Mouse (Mus musculus) Patski (cell line): ENCODE results near the gene Nsmf. TPM values are rescaled to one million over a fixed set of nuclear protein-coding genes. Genes with fewer than 3 reads are reported as not detected.
A peak's percentile ranks its signal among the peaks of the same experiment; 100 is the strongest.

Source experiments
- ATAC-seq: fragments of 100-300 bp; one replicate; pipeline ENCODE4 v1.8.0; 2021
- CTCF ChIA-PET: fragments of 350-600 bp; sonication (Branson Sonifier 250); formaldehyde crosslinking; loops from one replicate; lab custom pipeline; 2022; ENCODE audit warnings: inconsistent platforms; lab: Charles Lee
- POLR2A ChIA-PET: fragments of 350-600 bp; sonication (Branson Sonifier 250); formaldehyde crosslinking; loops from one replicate; lab custom pipeline; 2022; ENCODE audit warnings: antibody characterized with exemption, inconsistent platforms; lab: Charles Lee
- DNase-seq: peaks from one replicate; pipeline ENCODE4 v3.0.0-alpha.2; 2011; ENCODE audit warnings: low read depth, low spot score
- H3K27me3 ChIP-seq: fragments of 371-371 bp; one replicate; pipeline ENCODE4 v1.5.1; 2021
- CTCF ChIP-seq: fragments of 100-300 bp; IDR thresholded peaks from one replicate; pipeline ENCODE4 v1.5.1; 2021
- in situ Hi-C: fragments of 300-500 bp; cut with MboI; formaldehyde crosslinking; loops from 3 replicates; pipeline ENCODE4 v1.11.1; 2018; ENCODE audit warnings: low pct_unique_long_range_greater_than_20kb, mixed read lengths
- polyA plus RNA-seq: library from polyadenylated mRNA; unstranded; gene quantifications from one replicate; pipeline ENCODE4 v1.2.3, GENCODE M21; 2021

Nsmf gene
- polyA plus RNA-seq, 1 experiment from 2014 or later = 120 TPM

GRCm38 (mm10) chr2:25083697-25084096, 29.5 kb downstream of the Nsmf start:
- in situ Hi-C loops = no loop called here
- ChIA-PET POLR2A (no interaction called here), CTCF (no interaction called here)
- H3K27me3 ChIP-seq = peaks cover 8% of the 10 kb centered on the region
- no peak for TF ChIP-seq CTCF
- no peak for DNase-seq
- no peak for ATAC-seq

DNA sequence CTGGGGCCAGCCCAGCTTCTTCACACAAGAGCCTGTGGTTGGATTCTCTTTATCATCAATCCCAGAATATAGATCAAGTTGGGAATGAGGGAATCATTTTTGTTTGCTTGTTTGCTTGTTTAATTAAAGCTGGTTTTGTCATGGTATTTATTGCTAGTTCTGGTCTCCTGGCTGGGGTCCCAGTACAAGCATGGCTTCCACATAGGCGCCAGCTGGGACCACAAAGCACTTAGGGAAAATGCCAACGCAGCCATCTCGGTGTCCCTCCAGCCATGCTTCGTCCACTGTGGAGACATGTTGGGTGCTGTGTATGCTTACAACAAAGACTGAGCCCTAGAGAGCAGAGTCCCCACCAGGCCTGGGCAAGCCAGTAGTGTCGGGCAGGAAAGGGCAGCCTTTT, 31.4 kb downstream of the Nsmf start:
- peaks cover 8% of the 10 kb centered on the region for H3K27me3 ChIP-seq
- DNase-seq (no peak), ATAC-seq (no peak)
- no peak for TF ChIP-seq CTCF
- in situ Hi-C loops = no loop called here
- ChIA-PET POLR2A (no interaction called here), CTCF (interaction anchor here (1.1 kb wide), 1 partner anchor 38 kb away, joined by 3 read pairs; no protein-coding TSS in a partner anchor)

DNA sequence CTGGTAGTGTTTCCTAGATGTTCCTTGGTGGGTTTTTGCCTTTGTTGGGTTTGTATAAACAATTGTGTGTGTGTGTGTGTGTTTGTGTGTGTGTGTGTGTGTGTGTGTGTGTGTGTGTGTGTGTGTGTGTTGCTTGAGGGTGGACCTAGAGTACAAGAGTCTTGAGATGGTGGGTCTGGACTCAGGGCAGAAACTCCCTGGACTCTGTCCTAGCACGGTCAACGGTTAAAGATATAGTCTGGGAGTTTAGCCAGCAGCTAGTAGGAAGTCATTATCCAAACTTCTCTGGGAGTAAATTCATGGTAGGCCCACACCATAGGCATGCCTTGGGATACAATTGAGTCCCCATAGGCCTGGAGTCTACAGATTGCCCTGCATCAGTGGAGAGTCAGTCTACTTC, 33.7 kb downstream of the Nsmf start:
- in situ Hi-C loops = no loop called here
- TF ChIP-seq CTCF = no peak
- ChIA-PET CTCF (interaction anchor here (1.6 kb wide), 1 partner anchor 8 kb away, joined by 4 read pairs; no protein-coding TSS in a partner anchor), POLR2A (no interaction called here)
- ATAC-seq (no peak), DNase-seq (no peak)
- H3K27me3 ChIP-seq = peaks cover 15% of the 10 kb centered on the region

GRCm38 (mm10) chr2:25088636-25089035, 34.5 kb downstream of the Nsmf start:
- DNase-seq (no peak), ATAC-seq (no peak)
- ChIA-PET POLR2A (no interaction called here), CTCF (no interaction called here)
- in situ Hi-C loops = no loop called here
- peaks cover 14% of the 10 kb centered on the region for H3K27me3 ChIP-seq
- no peak for TF ChIP-seq CTCF

DNA sequence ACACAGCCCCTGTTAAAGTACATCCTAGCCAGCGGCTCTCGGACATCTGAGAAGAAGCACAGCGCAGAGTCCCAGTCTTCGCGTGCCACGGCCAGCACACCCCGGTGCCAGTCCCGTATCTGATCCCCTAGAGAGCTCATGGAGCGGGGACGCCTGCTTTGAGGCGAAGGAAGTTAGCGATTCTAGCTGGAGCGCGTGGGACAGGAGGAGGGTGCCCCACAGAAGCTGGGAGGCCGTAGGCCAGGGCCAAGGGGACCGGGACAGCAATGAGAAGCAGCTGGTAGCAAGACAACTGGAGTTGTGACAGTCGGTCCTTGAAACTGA, 40.6 kb downstream of the Nsmf start:
- in situ Hi-C loops = no loop called here
- CTCF ChIA-PET = no interaction called here
- POLR2A ChIA-PET = no interaction called here
- H3K27me3 ChIP-seq = peaks cover 23% of the 10 kb centered on the region
- ATAC-seq = no peak
- DNase-seq = no peak
- TF ChIP-seq CTCF = no peak

DNA sequence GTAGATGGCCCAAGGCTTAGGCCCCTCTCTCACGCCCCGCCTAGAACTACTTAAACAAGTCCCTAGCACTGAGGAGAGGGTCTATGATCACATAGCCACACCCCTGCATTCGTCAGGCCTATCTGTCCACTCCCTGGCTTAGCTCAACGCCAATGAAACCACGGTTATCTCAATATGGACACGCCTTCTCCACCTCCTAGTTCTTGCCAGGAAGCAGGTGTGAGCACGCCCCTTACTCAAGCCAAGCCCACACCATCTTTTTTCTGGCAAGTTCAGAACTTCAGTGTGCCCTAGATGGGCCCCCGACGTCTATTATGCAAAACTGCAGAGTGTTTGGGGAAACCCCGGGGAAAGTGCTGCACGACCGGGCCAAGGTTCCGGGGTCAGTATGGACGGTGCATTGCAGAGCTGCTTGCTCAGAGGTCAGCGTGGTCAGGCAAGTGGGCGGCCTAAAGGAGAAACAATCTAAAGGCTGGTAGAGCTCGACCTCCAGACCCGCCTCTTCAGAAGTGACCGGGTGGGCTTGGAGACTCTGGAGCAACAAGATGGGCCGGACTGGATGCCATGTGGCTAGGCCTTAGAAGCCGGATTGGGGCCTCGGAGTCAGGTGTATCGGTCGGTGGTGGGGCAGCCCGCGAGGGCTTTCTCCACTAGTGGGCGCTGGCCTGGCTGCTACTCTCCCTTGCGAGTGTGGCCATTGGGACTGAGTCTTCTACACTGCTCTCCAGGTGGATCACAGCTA, 41.1 kb downstream of the Nsmf start, which contains the start of gene Noxa1:
TSS of gene Noxa1 (minus strand) at position 41 of the 742 bp plus-strand sequence.
- in situ Hi-C loops = no loop called here
- POLR2A ChIA-PET = no interaction called here
- peaks cover 23% of the 10 kb centered on the region for H3K27me3 ChIP-seq
- TF ChIP-seq CTCF = no peak
- ATAC-seq = no peak
- CTCF ChIA-PET = interaction anchor here (1.1 kb wide), 1 partner anchor 8 kb away, joined by 4 read pairs; no protein-coding TSS in a partner anchor
- DNase-seq = no peak

GRCm38 (mm10) chr2:25098005-25098615, 44.0 kb downstream of the Nsmf start:
- in situ Hi-C loops = no loop called here
- H3K27me3 ChIP-seq = peaks cover 20% of the 10 kb centered on the region
- no peak for DNase-seq
- CTCF ChIA-PET = no interaction called here
- TF ChIP-seq CTCF = no peak
- no peak for ATAC-seq
- POLR2A ChIA-PET = no interaction called here

- ChIA-PET CTCF (interaction anchor here (1.1 kb wide), 1 partner anchor 57 kb away, joined by 4 read pairs; no protein-coding TSS in a partner anchor), POLR2A (no interaction called here)
- ATAC-seq = no peak
- peaks cover 16% of the 10 kb centered on the region for H3K27me3 ChIP-seq
- DNase-seq = no peak
- TF ChIP-seq CTCF = peak; percentile 70
- in situ Hi-C loops = no loop called here
Observed at GRCm38 (mm10) chr2:25098956-25099355, 44.8 kb downstream of the Nsmf start.

GRCm38 (mm10) chr2:25099703-25100102, 45.5 kb downstream of the Nsmf start:
- DNase-seq (no peak), ATAC-seq (no peak)
- TF ChIP-seq CTCF = no peak
- POLR2A ChIA-PET = no interaction called here
- in situ Hi-C loops = no loop called here
- peaks cover 12% of the 10 kb centered on the region for H3K27me3 ChIP-seq
- CTCF ChIA-PET = interaction anchor here (1.0 to 1.1 kb wide), 2 partner anchors 9 to 56 kb away, joined by 3 to 4 read pairs; no protein-coding TSS in a partner anchor

GRCm38 (mm10) chr2:25104122-25104521, 50.0 kb downstream of the Nsmf start:
- DNase-seq = no peak
- CTCF ChIA-PET = no interaction called here
- POLR2A ChIA-PET = no interaction called here
- H3K27me3 ChIP-seq = peaks cover 12% of the 10 kb centered on the region
- ATAC-seq = no peak
- in situ Hi-C loops = no loop called here
- no peak for TF ChIP-seq CTCF

GRCm38 (mm10) chr2:25106045-25106444, 51.9 kb downstream of the Nsmf start:
- TF ChIP-seq CTCF = no peak
- DNase-seq (no peak), ATAC-seq (no peak)
- in situ Hi-C loops = no loop called here
- ChIA-PET CTCF (no interaction called here), POLR2A (no interaction called here)
- peaks cover 12% of the 10 kb centered on the region for H3K27me3 ChIP-seq
